Mouse (Mus musculus) liver, embryonic 13.5 days (tissue): ENCODE results near the gene Ap2s1. TPM values are rescaled to one million over a fixed set of nuclear protein-coding genes. Genes with fewer than 3 reads are reported as not detected.

Source experiments
- ATAC-seq: fragments of 200-750 bp; cut with Nextera tagmentation; 2 replicates; pipeline ENCODE4 v1.8.0; 2017; ENCODE audit warnings: low read depth, mild to moderate bottlenecking, moderate number of reproducible peaks, moderate library complexity
- DNase-seq: peaks from one replicate; pipeline ENCODE4 v3.0.0; 2022
- H3K27ac ChIP-seq: fragments of 300-500 bp; sonication (generic); 2 replicates; pipeline ENCODE4 v1.5.1; 2015; ENCODE audit warnings: moderate library complexity, mild to moderate bottlenecking, inconsistent platforms
- H3K27me3 ChIP-seq: fragments of 300-500 bp; sonication (generic); 2 replicates; pipeline ENCODE4 v1.6.1; 2015; ENCODE audit warnings: mild to moderate bottlenecking, inconsistent platforms
- H3K36me3 ChIP-seq: fragments of 300-500 bp; sonication (generic); 2 replicates; pipeline ENCODE4 v1.6.1; 2015; ENCODE audit warnings: mild to moderate bottlenecking, inconsistent platforms
- H3K4me1 ChIP-seq: fragments of 300-500 bp; sonication (generic); replicated peaks from 2 replicates; pipeline ENCODE4 v1.6.1; 2015; ENCODE audit warnings: inconsistent platforms
- H3K4me2 ChIP-seq: fragments of 300-500 bp; sonication (generic); 2 replicates; pipeline ENCODE4 v1.6.1; 2015; ENCODE audit warnings: inconsistent platforms, mild to moderate bottlenecking, moderate library complexity
- H3K4me3 ChIP-seq: fragments of 300-500 bp; sonication (generic); replicated peaks from 2 replicates; pipeline ENCODE4 v1.5.1; 2015; ENCODE audit warnings: mild to moderate bottlenecking, inconsistent platforms
- H3K9ac ChIP-seq: fragments of 300-500 bp; sonication (generic); 2 replicates; pipeline ENCODE4 v1.6.1; 2015; ENCODE audit warnings: mild to moderate bottlenecking, inconsistent platforms
- H3K9me3 ChIP-seq: fragments of 300-500 bp; sonication (generic); replicated peaks from 2 replicates; pipeline ENCODE4 v1.6.1; 2016; ENCODE audit warnings: inconsistent platforms
- WGBS: fragments of 180-500 bp; shearing (Covaris S2); methylation state at CpG from one replicate; pipeline ENCODE4 v1.1.7; 2015; ENCODE audit not compliant: insufficient replicate concordance; 5-methylcytosine and 5-hydroxymethylcytosine counted together
- polyA plus RNA-seq: library from polyadenylated mRNA; unstranded; fragments of >200 nt; fragmentation: Nextera tagmentation; extraction: Ambion mirVana; gene quantifications from 2 replicates; pipeline ENCODE4 v1.2.1, GENCODE M21; 2015

Gene Ap2s1
- polyA plus RNA-seq, 1 experiment from 2014 or later = 202 TPM

DNA sequence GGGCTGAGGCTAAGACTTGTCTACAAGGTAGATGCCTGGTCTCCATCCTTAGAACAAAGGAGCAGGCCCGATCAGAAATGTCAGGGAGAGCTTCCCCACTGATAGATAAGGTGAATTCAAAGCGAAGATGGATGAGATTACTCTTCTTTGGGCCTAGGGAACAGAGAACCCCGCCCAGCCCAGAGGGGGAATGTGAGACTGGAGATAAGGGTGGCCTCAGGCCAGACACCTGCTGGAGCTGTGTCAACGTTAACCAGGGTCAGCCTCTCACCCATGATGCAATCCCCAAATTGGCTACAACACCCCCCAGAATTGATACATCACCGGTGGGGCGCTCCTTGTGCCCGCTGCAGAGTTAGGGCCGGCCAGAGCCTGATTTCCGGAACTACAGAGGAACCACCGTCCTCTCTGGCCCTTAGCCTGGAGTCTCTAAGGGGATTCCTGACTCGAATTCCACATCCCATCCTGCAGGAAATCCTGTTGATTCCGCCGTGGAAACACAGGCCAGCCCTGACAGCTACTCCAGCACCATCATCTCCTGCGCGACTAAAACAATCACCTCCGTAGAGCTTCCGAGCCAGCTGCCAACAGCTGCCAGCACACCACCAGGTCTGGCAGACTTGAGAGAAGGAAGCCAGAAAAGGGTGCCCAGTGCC is 17.3 kb downstream of the Ap2s1 start:
- H3K27ac ChIP-seq = no peak overlapping the region; the same call in 1 of the 2 replicates
- H3K9ac ChIP-seq = peak overlapping the region; percentile 7; the same call in 1 of the 2 replicates
- ATAC-seq (peak; percentile 74), DNase-seq (no peak)
- H3K4me3 ChIP-seq = no peak overlapping the region
- 33% methylated on average over 17 of the region's 17 CpGs for WGBS
- H3K27me3 ChIP-seq = no peaks in the 10 kb centered on the region
- no peaks in the 10 kb centered on the region for H3K36me3 ChIP-seq
- 0 out of 2 replicates have a peak overlapping the region, but pooled peaks have one; percentile 11 for H3K4me2 ChIP-seq
- peaks cover 10% of the 10 kb centered on the region for H3K4me1 ChIP-seq
- H3K9me3 ChIP-seq = no peaks in the 10 kb centered on the region

DNA sequence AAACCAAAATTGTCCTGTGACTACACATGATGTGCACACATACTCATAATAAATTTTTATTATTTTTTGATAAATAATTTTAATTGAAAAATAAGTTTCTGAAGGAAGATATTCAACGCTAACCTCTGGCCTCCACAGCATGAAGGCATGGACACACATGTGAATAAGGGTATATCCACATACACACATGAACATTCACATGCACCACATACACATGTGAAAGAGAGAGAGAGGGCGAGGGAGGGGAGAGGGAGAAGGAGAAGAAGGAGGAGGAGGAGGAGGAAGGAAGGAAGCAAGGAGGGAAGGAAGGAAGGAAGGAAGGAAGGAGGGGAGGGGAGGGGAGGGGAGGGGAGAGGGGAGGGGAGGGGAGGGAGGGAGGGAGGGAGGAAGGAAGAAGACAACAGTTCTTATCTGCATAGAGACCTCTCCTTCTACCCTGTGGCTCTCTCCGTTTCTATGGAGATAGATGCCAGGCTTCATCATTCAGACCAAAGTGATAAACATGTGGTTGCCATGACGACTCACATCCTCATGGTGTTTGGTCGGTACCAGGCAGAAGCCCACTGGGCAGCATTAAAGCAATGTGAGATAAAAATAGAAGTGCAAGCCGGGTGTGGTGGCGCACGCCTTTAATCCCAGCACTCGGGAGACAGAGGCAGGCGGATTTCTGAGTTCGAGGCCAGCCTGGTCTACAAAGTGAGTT is 20.8 kb downstream of the Ap2s1 start:
- Histone ChIP-seq H3K27ac (no peak overlapping the region), H3K27me3 (0 out of 2 replicates have a peak, but pooled peaks cover 5% of the 10 kb centered on the region), H3K4me1 (peaks cover 10% of the 10 kb centered on the region), H3K4me2 (no peak overlapping the region), H3K9me3 (no peaks in the 10 kb centered on the region), H3K36me3 (no peaks in the 10 kb centered on the region), H3K9ac (no peak overlapping the region), H3K4me3 (no peak overlapping the region)
- 59% methylated on average over 10 of the region's 11 CpGs for WGBS
- ATAC-seq (no peak), DNase-seq (no peak)

DNA sequence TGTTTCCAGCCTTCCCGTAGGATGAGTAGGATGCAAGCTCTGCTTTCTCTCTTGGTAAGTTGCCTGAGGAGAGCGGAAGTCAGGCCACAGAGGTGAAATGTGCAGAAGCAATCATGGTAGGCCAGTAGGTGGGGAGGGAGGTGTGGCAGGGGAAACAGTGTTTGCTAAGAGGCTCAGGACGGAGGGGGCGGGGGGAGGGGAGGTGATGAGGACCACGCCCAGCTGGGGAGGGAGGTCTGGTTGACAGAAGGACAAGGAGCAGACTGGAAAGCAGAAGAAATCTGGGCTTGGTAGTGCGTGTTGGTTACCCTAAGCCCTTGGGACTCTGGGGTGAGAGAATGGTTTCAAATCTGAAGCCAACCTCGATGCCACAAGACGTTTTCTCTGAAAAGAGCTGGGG is 22.1 kb downstream of the Ap2s1 start:
- H3K4me2 ChIP-seq = no peak overlapping the region
- H3K36me3 ChIP-seq = no peaks in the 10 kb centered on the region
- H3K27me3 ChIP-seq = 0 out of 2 replicates have a peak, but pooled peaks cover 5% of the 10 kb centered on the region
- H3K4me3 ChIP-seq = no peak overlapping the region
- no peak overlapping the region for H3K9ac ChIP-seq
- H3K27ac ChIP-seq = no peak overlapping the region
- no peak for ATAC-seq
- no peaks in the 10 kb centered on the region for H3K9me3 ChIP-seq
- 23% methylated on average over 8 of the region's 8 CpGs for WGBS
- DNase-seq = no peak
- H3K4me1 ChIP-seq = peaks cover 6% of the 10 kb centered on the region

DNA sequence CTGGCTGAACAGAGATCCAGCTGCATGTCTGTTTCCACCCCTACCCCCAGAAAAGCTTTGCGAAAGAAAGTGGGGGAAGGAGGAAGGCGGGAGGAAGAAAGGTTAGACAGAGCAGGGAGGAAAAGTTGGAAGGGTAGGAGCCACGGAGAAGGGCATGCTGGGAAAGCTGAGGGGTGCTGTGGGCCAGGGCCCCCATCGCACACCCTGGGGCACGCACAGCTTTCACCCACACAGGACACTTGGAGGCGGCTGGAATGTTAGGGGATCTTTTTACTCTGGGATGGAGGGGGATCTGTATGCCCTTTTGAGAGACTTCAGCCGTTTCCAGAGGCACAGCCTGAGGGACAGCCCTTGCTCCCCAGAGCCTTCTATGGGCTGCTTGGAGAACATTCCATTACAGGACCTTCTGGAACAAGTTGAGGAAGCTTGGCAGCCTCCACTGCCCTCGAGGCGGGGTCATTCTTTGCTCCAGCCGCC is 22.8 kb downstream of the Ap2s1 start:
- H3K4me1 ChIP-seq = no peaks in the 10 kb centered on the region; the same call in 1 of the 2 replicates
- no peaks in the 10 kb centered on the region for H3K9me3 ChIP-seq
- no peak for DNase-seq
- H3K36me3 ChIP-seq = no peaks in the 10 kb centered on the region
- H3K27me3 ChIP-seq = 0 out of 2 replicates have a peak, but pooled peaks cover 5% of the 10 kb centered on the region
- ATAC-seq = no peak
- H3K27ac ChIP-seq = no peak overlapping the region
- H3K9ac ChIP-seq = no peak overlapping the region
- H3K4me2 ChIP-seq = no peak overlapping the region
- no peak overlapping the region for H3K4me3 ChIP-seq
- 51% methylated on average over 10 of the region's 10 CpGs for WGBS

DNA sequence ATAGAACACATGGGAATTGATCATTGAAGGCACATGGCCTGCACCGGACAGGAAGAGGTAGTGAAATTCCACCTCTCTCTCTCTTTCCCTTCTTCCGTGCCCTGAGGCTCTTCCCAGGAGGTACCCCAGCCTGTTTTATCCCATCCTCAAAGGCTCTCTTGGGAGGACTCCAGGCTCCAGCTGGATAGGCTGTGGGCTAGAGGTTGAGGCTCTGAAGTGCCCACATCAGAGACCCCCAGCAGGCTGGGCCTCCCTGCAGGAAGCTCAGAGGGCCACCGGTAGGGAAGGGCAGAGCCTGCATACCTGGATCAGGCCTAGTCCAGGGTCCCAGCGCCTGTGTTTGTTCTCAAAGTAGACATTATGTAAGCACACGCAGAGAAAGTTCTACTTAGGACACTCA is 23.4 kb downstream of the Ap2s1 start:
- ATAC-seq = no peak
- Histone ChIP-seq H3K36me3 (no peaks in the 10 kb centered on the region), H3K27me3 (0 out of 2 replicates have a peak, but pooled peaks cover 5% of the 10 kb centered on the region), H3K27ac (no peak overlapping the region), H3K9ac (no peak overlapping the region), H3K4me3 (no peak overlapping the region), H3K4me1 (no peaks in the 10 kb centered on the region; the same call in 1 of the 2 replicates), H3K4me2 (no peak overlapping the region), H3K9me3 (no peaks in the 10 kb centered on the region)
- WGBS = 62% methylated on average over 5 of the region's 5 CpGs
- no peak for DNase-seq

DNA sequence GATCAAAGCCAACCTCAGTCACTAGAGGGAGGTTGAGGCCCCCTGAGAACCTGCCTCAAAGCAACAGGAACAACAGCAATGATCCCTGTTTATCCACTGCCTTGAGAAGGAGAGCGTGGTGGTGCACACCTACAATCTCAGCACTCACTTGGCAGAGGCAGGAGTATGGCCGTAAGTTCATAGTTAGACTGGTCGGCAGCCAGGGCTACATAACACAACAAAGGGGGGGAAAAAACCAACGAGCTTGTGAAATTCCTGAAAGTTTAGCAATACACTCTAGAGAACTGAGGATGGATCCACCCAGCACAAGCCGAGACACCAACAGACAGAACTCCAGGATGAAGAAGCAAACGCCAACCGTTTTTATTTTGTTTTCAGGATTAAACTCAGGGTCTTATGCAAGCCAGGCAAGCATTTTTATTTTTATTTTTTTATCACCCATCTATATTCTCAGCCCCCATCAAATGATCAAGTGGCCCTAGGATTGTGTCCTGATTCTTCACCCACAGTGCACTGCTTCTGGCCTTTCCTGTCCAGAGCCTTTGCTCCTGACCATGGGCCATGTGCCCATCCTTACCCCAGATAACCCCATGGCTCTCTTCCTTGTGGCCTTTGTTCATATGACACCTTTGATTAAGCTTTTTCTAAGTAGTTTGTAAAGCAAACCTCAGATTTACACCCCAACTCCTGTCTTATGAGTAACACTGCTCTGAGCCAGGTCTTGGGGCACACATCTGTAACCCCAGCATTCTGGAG is 25.4 kb downstream of the Ap2s1 start:
- H3K27ac ChIP-seq = no peak overlapping the region
- H3K4me3 ChIP-seq = no peak overlapping the region
- no peaks in the 10 kb centered on the region for H3K9me3 ChIP-seq
- H3K27me3 ChIP-seq = 0 out of 2 replicates have a peak, but pooled peaks cover 5% of the 10 kb centered on the region
- ATAC-seq (no peak), DNase-seq (no peak)
- no peaks in the 10 kb centered on the region for H3K36me3 ChIP-seq
- H3K9ac ChIP-seq = no peak overlapping the region
- no peak overlapping the region for H3K4me2 ChIP-seq
- no peaks in the 10 kb centered on the region; the same call in 1 of the 2 replicates for H3K4me1 ChIP-seq
- WGBS = 64% methylated on average over 7 of the region's 7 CpGs

DNA sequence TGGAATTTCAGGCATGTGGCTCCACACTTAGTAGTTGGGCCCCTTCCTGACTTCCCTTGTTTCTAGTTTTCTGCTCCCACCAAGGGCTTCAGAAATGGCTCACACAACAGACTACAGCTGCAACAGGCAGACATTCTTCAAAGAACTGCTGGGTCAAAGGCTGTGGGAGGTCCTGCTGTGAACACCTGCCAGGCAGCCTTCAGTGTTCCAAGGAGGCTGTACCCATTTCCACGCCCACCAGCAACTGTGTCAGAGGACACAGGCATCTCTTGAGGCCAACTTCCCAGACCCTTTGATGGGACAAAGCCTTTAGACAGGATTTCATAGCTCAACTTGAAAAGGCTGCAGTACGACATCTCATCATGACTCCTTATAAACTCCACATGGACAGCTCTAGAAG is 28.2 kb downstream of the Ap2s1 start:
- WGBS = 45% methylated on average over 2 of the region's 2 CpGs
- H3K27ac ChIP-seq = no peak overlapping the region
- DNase-seq = no peak
- H3K9me3 ChIP-seq = 0 out of 2 replicates have a peak, but pooled peaks cover 4% of the 10 kb centered on the region
- H3K4me2 ChIP-seq = no peak overlapping the region
- H3K9ac ChIP-seq = no peak overlapping the region
- no peaks in the 10 kb centered on the region for H3K36me3 ChIP-seq
- ATAC-seq = no peak
- no peak overlapping the region for H3K4me3 ChIP-seq
- H3K4me1 ChIP-seq = no peaks in the 10 kb centered on the region
- H3K27me3 ChIP-seq = no peaks in the 10 kb centered on the region

DNA sequence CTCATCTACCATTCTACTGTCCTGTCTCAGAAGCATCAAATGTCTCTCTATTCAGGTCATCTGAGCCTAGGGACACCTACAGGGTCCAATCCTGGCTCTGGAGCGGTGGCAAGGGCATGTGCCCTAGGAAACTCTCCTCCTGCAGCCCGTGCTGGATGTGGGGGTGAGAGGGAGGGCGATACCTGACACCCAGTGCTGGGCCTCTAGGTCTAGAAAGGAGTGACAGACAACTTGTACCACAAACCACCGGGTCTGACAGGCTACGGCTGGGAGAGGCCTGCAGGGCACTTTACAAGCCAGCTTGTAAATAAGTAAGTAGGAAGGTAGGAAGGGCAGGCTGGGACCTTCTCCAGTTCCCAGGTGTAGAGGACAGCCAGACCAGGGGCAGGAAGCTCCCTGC is 37.7 kb downstream of the Ap2s1 start:
- H3K27ac ChIP-seq = no peak overlapping the region
- no peak for ATAC-seq
- no peak overlapping the region for H3K4me2 ChIP-seq
- 0 out of 2 replicates have a peak, but pooled peaks cover 8% of the 10 kb centered on the region for H3K27me3 ChIP-seq
- H3K4me1 ChIP-seq = peaks cover 11% of the 10 kb centered on the region
- peaks cover 10% of the 10 kb centered on the region; the same call in 1 of the 2 replicates for H3K9me3 ChIP-seq
- no peak overlapping the region for H3K9ac ChIP-seq
- H3K4me3 ChIP-seq = no peak overlapping the region
- WGBS = 34% methylated on average over 5 of the region's 5 CpGs
- no peak for DNase-seq
- no peaks in the 10 kb centered on the region for H3K36me3 ChIP-seq

DNA sequence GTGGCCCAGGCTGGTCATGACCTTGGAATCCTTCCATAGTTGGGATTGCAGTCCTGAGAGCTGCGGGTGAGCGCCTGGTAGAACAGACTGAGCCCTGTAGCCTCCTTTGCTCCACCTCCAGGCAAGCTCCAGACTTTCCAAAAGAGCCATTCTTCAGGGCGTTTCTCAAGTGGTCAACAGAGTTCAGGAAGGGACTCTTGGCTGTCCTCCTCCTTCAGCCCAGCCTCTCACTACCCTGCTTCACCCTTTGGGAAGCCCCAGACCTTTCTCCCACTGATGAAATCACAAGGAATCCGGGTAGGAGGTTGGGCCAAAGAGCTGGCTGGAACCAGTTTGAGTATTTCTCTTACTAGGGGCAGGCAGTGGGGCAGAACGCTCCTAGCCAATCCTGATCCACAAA is 41.9 kb downstream of the Ap2s1 start:
- no peak for ATAC-seq
- Histone ChIP-seq H3K4me2 (no peak overlapping the region), H3K4me3 (no peak overlapping the region), H3K9ac (no peak overlapping the region), H3K9me3 (no peaks in the 10 kb centered on the region), H3K36me3 (peaks cover 16% of the 10 kb centered on the region), H3K4me1 (peaks cover 33% of the 10 kb centered on the region), H3K27ac (no peak overlapping the region), H3K27me3 (0 out of 2 replicates have a peak, but pooled peaks cover 4% of the 10 kb centered on the region)
- WGBS = 73% methylated on average over 5 of the region's 5 CpGs
- DNase-seq = no peak

DNA sequence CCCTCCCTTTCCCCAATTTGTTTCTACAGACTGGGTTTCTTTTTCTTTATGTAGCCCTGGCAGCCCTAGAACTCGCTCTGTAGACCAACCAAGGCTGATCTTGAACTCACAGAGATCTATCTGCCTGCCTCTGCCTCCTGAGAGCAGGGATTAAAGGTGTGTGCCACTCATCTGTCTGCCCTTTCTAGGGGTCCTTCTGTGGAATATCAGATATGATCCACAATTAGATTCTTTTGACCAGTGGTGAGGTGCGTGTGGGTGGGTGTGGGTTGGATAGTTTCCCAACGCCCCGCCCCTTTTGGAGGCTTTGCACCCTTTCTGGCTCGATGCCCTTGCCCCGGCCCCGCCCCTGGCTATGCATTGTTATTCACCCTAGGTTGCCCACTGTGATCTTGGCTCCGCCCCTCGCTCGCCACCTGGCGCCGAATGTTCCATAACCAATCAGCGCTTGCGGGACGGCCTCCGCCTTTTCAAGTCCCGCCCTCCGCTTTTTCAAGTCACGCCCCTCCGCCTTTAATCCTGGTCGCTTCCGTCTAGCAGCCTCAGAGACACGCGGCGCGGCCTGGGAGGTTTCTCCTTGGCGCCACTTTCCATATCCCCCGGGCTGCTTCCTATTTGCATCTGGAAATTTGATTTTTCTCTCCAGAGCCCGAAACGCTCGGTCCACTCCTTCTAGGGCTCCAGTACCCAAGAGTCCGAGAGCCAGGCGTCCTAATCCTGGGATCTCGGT is 42.8 kb downstream of the Ap2s1 start, which contains the start of gene Slc1a5:
Gene Slc1a5 (plus strand): TSS at position 516 of the 730 bp plus-strand sequence.
- peak within 1 kb of the TSS; percentile 99 for H3K9ac ChIP-seq
- H3K36me3 ChIP-seq = peaks cover 24% of the 10 kb centered on the region
- WGBS = 2% methylated on average over 34 of the region's 34 CpGs
- peaks cover 42% of the 10 kb centered on the region for H3K4me1 ChIP-seq
- peak within 1 kb of the TSS; percentile 100 for H3K4me3 ChIP-seq
- no peaks in the 10 kb centered on the region for H3K9me3 ChIP-seq
- peak; percentile 66 for ATAC-seq
- DNase-seq = peak; percentile 95
- H3K4me2 ChIP-seq = peak within 1 kb of the TSS; percentile 85
- H3K27me3 ChIP-seq = 0 out of 2 replicates have a peak, but pooled peaks cover under 1% of the 10 kb centered on the region
- peak within 1 kb of the TSS; percentile 99 for H3K27ac ChIP-seq
